Mouse (Mus musculus): ENCODE results near the gene Cx3cl1.

GRCm38 (mm10) chr8:94778473-94778872 lies 6.7 kb downstream of the Cx3cl1 start:
- no peak for TF ChIP-seq POLR2A (IDR thresholded peaks at IDR 0.05; ENCODE audit: insufficient read depth, low read length)
- no peak for TF ChIP-seq EP300 (IDR thresholded peaks at IDR 0.05; ENCODE audit: insufficient read depth, low read depth, low read length)
- TF ChIP-seq CTCF (IDR thresholded peaks at IDR 0.05; ENCODE audit: low read depth, low read length): no peak
